Mouse (Mus musculus): ENCODE results near the gene Rab6b. TPM values are rescaled to one million over a fixed set of nuclear protein-coding genes. Genes with fewer than 3 reads are reported as not detected.

Rab6b gene
- polyA plus RNA-seq, 1 experiment from 2014 or later = 2.1 TPM

DNA sequence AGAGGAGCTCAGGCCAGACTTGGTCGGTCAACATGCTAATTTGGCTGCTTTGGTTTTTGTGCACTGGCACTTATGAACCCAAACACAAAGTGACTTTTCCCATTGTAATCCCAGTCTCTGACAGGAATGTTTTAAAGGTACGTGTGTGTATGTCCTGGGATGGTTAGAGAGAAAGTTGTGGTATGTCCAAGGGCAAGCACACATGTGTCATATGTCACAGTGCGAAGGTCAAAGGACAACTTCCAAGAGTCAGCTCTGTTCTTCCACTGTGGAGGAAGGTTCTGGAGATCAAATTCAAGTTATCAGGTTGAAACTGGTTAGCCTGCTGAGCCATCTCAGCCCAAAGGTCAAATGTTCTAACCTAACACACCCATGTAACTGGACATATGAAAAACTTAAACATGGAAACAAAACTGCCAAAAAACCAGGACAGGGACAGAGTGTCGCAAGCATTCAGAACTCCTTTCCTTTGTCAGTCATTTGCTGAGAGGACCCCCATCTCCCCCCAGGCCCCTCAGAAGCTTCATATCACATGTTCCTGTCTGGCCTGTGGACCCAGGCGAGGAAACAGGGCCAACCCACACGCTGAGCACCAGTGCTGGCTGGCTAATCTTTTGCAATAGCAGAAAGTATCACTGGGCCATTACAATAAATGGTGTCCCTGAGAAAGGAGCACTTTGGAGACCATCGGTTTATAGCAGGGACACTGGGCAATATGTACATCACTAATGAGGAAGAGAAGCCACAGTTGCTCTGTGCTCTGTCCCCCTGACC, 120.8 kb downstream of the Rab6b start:
- 89% methylated on average over 7 of the region's 7 CpGs for WGBS
- H3K27ac ChIP-seq = peak overlapping the region; percentile 59
- no peaks in the 10 kb centered on the region for H3K9me3 ChIP-seq (replicated peaks)
- H3K4me3 ChIP-seq = no peak overlapping the region
- DNase-seq (ENCODE audit: low spot score) = no peak
- no peaks in the 10 kb centered on the region for H3K36me3 ChIP-seq
- H3K4me1 ChIP-seq = peaks cover 22% of the 10 kb centered on the region
- H3K27me3 ChIP-seq (ENCODE audit: low read depth, poor library complexity, severe bottlenecking) = no peaks in the 10 kb centered on the region

DNA sequence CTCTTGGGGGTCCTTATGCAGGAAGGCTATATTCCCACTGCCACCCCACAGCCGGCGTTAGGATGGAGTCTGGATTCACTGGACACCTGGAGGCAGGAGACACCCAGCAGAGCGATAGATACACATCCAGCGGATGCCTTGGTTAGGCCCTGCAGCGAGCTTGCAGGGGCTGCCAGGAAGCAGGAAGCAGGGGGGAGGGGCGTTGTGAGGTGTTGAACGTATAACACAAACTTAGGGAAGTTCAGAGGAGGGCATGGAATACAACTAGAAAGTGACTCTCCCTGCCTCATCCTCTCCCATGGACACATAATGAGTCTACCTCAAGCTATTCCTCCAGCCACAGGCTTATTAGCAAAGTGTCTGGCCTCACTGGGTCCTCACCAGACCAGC, 121.4 kb downstream of the Rab6b start:
- no peak for DNase-seq (ENCODE audit: low spot score)
- 64% methylated on average over 7 of the region's 7 CpGs for WGBS
- Histone ChIP-seq H3K4me1 (peaks cover 22% of the 10 kb centered on the region), H3K27me3 (ENCODE audit: low read depth, poor library complexity, severe bottlenecking) (no peaks in the 10 kb centered on the region), H3K27ac (peak overlapping the region; percentile 59), H3K4me3 (no peak overlapping the region), H3K9me3 (replicated peaks) (no peaks in the 10 kb centered on the region), H3K36me3 (no peaks in the 10 kb centered on the region)

DNA sequence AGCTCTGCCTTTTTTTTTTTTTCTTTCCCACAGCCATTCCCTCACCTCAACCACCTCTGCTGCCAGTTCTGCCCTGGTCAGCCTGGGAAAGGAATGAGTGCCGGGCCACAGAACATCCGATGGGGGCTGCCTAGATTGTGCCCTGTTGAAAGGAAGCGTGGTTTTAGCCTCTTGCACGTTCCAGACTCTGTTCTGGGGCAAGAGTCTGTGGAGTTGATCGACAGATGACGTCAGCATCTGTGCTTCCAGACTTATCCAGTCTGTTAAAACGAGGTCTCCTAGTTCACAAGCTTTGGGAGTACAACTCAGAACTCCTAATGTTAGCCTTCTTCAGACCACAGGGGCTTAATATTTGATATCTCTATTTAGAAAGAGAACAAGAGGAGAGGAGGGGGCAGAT, 122.5 kb downstream of the Rab6b start:
- no peaks in the 10 kb centered on the region for H3K36me3 ChIP-seq
- H3K9me3 ChIP-seq (replicated peaks) = no peaks in the 10 kb centered on the region
- no peak for DNase-seq (ENCODE audit: low spot score)
- 0 out of 2 replicates have a peak overlapping the region, but pooled peaks have one; percentile 42 for H3K27ac ChIP-seq
- H3K4me1 ChIP-seq = peaks cover 22% of the 10 kb centered on the region
- no peaks in the 10 kb centered on the region for H3K27me3 ChIP-seq (ENCODE audit: low read depth, poor library complexity, severe bottlenecking)
- WGBS = 85% methylated on average over 7 of the region's 7 CpGs
- H3K4me3 ChIP-seq = no peak overlapping the region

DNA sequence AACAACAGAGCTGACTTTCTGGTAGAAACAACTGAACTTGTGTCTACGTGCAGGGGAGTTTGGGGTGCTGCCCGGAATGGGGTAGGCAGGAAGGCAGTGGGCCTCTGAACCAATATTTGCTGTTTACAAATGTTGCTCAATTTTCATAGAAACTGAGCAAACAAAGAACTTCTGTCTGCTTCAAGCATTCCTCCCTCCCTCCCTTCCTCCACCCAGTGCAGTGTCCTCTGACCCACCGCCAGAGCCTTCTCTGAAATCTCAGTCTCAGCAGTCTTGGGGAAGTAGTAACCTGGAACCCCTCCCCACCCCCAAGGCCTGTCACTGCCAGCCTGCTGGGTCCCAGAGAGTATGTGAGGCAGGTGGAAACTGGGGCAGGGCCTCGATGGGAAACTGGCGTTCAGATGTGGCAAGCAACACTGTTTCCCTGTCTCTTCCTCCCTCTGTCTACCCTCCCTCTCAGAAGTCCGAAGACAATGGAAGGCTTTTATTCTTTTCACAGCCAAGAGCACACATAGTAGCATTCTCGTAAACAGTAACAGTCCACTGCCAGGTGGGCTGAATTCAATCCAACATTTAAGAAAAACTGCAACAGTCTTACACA, 123.1 kb downstream of the Rab6b start:
- no peaks in the 10 kb centered on the region for H3K27me3 ChIP-seq (ENCODE audit: low read depth, poor library complexity, severe bottlenecking)
- H3K36me3 ChIP-seq = no peaks in the 10 kb centered on the region
- H3K27ac ChIP-seq = peak overlapping the region; percentile 59; the same call in 1 of the 2 replicates
- no peaks in the 10 kb centered on the region for H3K9me3 ChIP-seq (replicated peaks)
- H3K4me3 ChIP-seq = no peak overlapping the region
- 83% methylated on average over 7 of the region's 7 CpGs for WGBS
- peaks cover 22% of the 10 kb centered on the region for H3K4me1 ChIP-seq
- no peak for DNase-seq (ENCODE audit: low spot score)

Other genes starting within 250 kb of the Rab6b start
- 0.29 and 0.50 TPM in 2 replicates for gene Slco2a1, start 123.1 kb upstream of the Rab6b start, polyA plus RNA-seq (2016; fragmentation: Nextera tagmentation; extraction: Ambion mirVana)
- 72.4 and 74.1 TPM in 2 replicates for gene Srprb, start 90.3 kb downstream of the Rab6b start, polyA plus RNA-seq (2016; fragmentation: Nextera tagmentation; extraction: Ambion mirVana)
- not detected in 2 replicates for gene Gm20425, start 118.5 kb downstream of the Rab6b start, polyA plus RNA-seq (2016; fragmentation: Nextera tagmentation; extraction: Ambion mirVana)
- 9.3 and 10.5 TPM in 2 replicates for gene Trf, start 118.7 kb downstream of the Rab6b start, polyA plus RNA-seq (2016; fragmentation: Nextera tagmentation; extraction: Ambion mirVana)
- gene 1300017J02Rik, start 193.3 kb downstream of the Rab6b start, polyA plus RNA-seq (2016; fragmentation: Nextera tagmentation; extraction: Ambion mirVana) = 3.6 and 4.2 TPM in 2 replicates
- gene Topbp1, start 193.4 kb downstream of the Rab6b start, polyA plus RNA-seq (2016; fragmentation: Nextera tagmentation; extraction: Ambion mirVana) = 87.3 and 90.2 TPM in 2 replicates

Measured in limb, embryonic 10.5 days (tissue).